Mouse (Mus musculus): Measurements from ENCODE around the gene Alg14. TPM values are rescaled to one million over a fixed set of nuclear protein-coding genes. Genes with fewer than 3 reads are reported as not detected.

The Alg14 gene
- polyA plus RNA-seq, 1 experiment: 12.3 TPM

DNA sequence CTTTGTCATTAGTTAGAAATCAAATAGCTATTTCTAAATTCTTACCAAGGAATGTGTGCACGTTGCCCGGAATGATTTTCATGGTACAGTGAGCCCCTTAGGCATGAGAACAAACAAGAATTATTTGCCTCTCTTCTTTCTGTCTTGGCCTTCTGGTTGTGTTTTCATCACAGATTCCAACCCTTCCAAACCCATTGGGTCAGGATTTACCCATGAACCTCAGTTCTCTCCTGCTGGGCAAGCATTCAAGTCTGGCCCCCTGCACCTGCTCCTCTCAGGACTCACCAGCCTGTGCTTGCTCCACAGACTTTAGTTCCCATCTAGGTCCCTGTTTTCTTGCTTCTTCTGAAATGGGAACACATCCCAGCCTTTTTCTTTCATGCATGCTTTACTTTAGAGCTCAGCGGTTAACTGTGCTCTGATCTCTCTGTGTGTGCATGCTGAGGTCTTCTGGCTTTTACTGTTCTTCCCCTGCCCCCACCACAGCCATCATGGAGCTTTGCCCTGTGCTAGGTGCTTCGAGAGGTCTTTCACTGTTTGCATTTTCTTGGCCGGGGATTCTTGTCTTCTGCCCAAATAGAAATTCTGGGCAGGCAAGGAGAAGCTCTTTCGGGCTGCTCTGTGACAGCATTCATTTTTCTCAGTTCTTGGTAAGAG, 44.8 kb downstream of the Alg14 start:
- H3K36me3 ChIP-seq (ENCODE audit: control insufficient read depth, insufficient read depth): no peaks in the 10 kb centered on the region
- H3K79me2 ChIP-seq (ENCODE audit: control insufficient read depth, insufficient read depth): no peaks in the 10 kb centered on the region
- H3K79me3 ChIP-seq (ENCODE audit: low read depth): no peaks in the 10 kb centered on the region
- no peak overlapping the region for H3K4me3 ChIP-seq (ENCODE audit: insufficient read depth, poor library complexity, severe bottlenecking)
- H3K27me3 ChIP-seq (ENCODE audit: control insufficient read depth, insufficient read depth, insufficient read length): no peaks in the 10 kb centered on the region
- no peak for TF ChIP-seq MYOD1 (IDR thresholded peaks at IDR 0.05; ENCODE audit: control insufficient read depth, insufficient read length, low read depth)
- TF ChIP-seq MYOG (IDR thresholded peaks at IDR 0.05; ENCODE audit: control insufficient read depth, extremely low read depth, insufficient read length): no peak
- TF ChIP-seq FOSL1 (IDR thresholded peaks at IDR 0.05; ENCODE audit: insufficient read depth, low read length, poor library complexity, severe bottlenecking): no peak
- TF ChIP-seq USF1 (IDR thresholded peaks at IDR 0.05; ENCODE audit: low read depth): no peak
- no peak for TF ChIP-seq CTCF (IDR thresholded peaks at IDR 0.05; ENCODE audit: control insufficient read depth, insufficient read depth, insufficient read length)
- no peak for TF ChIP-seq MAX (IDR thresholded peaks at IDR 0.05)
- no peak for TF ChIP-seq CEBPB (IDR thresholded peaks at IDR 0.05; ENCODE audit: low read depth)
- no peak overlapping the region for H3ac ChIP-seq (ENCODE audit: control insufficient read depth, insufficient read length, low read depth)

DNA sequence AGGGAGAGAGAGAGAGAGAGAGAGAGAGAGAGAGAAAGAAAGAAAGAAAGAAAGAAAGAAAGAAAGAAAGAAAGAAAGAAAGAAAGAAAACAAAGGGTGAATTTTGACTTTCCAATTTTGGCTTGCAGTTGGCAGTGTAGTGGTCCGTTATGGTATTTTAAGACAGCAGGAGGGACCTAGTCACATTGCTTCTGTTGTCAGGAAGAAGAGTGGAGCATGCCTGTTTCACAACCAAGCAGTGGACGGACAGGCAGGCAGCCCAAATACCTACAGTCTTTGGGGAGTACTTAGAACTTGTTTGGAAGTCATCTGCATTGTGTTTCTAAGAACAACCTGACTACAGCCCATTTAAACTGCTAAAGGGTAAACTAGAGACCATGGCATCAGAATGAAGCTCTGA, 47.1 kb downstream of the Alg14 start:
- Histone ChIP-seq H3K79me2 (ENCODE audit: control insufficient read depth, insufficient read depth) (no peaks in the 10 kb centered on the region), H3K79me3 (ENCODE audit: low read depth) (no peaks in the 10 kb centered on the region), H3K36me3 (ENCODE audit: control insufficient read depth, insufficient read depth) (no peaks in the 10 kb centered on the region), H3K4me3 (ENCODE audit: insufficient read depth, poor library complexity, severe bottlenecking) (no peak overlapping the region), H3K27me3 (ENCODE audit: control insufficient read depth, insufficient read depth, insufficient read length) (no peaks in the 10 kb centered on the region), H3ac (ENCODE audit: control insufficient read depth, insufficient read length, low read depth) (no peak overlapping the region)
- no peak for TF ChIP-seq MAX (IDR thresholded peaks at IDR 0.05)
- TF ChIP-seq MYOD1 (IDR thresholded peaks at IDR 0.05; ENCODE audit: control insufficient read depth, insufficient read length, low read depth): no peak
- no peak for TF ChIP-seq CEBPB (IDR thresholded peaks at IDR 0.05; ENCODE audit: low read depth)
- TF ChIP-seq USF1 (IDR thresholded peaks at IDR 0.05; ENCODE audit: low read depth): no peak
- TF ChIP-seq CTCF (IDR thresholded peaks at IDR 0.05; ENCODE audit: control insufficient read depth, insufficient read depth, insufficient read length): no peak
- TF ChIP-seq FOSL1 (IDR thresholded peaks at IDR 0.05; ENCODE audit: insufficient read depth, low read length, poor library complexity, severe bottlenecking): no peak
- TF ChIP-seq MYOG (IDR thresholded peaks at IDR 0.05; ENCODE audit: control insufficient read depth, extremely low read depth, insufficient read length): no peak

DNA sequence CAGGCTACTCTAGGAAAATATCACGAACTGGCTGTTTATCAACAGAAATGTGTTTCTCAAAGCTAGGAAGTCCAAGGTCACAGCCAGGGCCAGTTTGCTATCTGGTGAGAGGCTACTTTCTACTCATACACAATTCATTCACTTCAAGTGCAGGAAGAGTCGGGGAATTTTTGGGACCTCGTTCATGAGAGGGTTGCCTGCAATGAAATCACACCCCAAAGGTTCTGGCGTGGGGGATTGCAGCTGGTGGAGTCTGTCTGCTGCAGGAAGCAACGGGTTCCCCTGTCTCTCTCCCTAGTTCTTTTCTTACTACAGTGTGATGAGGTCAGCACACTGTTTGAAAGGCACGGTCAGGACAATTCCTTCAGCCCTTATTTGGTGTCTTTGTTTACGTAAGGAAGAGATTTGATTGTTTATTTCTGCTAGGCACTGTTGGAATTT, 48.8 kb downstream of the Alg14 start:
- no peaks in the 10 kb centered on the region for H3K36me3 ChIP-seq (ENCODE audit: control insufficient read depth, insufficient read depth)
- no peaks in the 10 kb centered on the region for H3K79me3 ChIP-seq (ENCODE audit: low read depth)
- H3ac ChIP-seq (ENCODE audit: control insufficient read depth, insufficient read length, low read depth): no peak overlapping the region
- H3K79me2 ChIP-seq (ENCODE audit: control insufficient read depth, insufficient read depth): no peaks in the 10 kb centered on the region
- no peaks in the 10 kb centered on the region for H3K27me3 ChIP-seq (ENCODE audit: control insufficient read depth, insufficient read depth, insufficient read length)
- no peak for TF ChIP-seq MYOD1 (IDR thresholded peaks at IDR 0.05; ENCODE audit: control insufficient read depth, insufficient read length, low read depth)
- TF ChIP-seq CTCF (IDR thresholded peaks at IDR 0.05; ENCODE audit: control insufficient read depth, insufficient read depth, insufficient read length): no peak
- no peak for TF ChIP-seq USF1 (IDR thresholded peaks at IDR 0.05; ENCODE audit: low read depth)
- no peak for TF ChIP-seq MYOG (IDR thresholded peaks at IDR 0.05; ENCODE audit: control insufficient read depth, extremely low read depth, insufficient read length)
- TF ChIP-seq MAX (IDR thresholded peaks at IDR 0.05): no peak
- TF ChIP-seq FOSL1 (IDR thresholded peaks at IDR 0.05; ENCODE audit: insufficient read depth, low read length, poor library complexity, severe bottlenecking): no peak
- no peak for TF ChIP-seq CEBPB (IDR thresholded peaks at IDR 0.05; ENCODE audit: low read depth)
- H3K4me3 ChIP-seq (ENCODE audit: insufficient read depth, poor library complexity, severe bottlenecking): no peak overlapping the region

DNA sequence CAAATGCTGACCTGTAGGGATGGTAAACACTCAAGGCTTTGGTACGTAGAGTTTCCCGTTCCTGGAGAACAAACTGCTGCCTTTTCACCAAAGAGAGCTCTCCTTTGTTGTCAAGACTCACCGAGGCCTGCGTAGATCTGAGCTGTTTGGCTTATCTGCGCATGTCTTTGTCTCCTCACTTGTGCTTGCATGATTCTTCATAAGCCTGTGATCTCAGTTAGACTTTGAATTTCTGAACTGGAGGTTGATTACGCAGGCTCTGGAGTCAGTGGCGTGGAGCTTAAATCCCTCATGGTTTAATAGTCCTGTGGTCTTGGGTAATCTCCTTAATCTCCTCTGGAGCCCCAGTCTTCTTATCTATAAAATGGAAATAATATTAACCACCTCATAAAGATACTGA, 51.7 kb downstream of the Alg14 start:
- Histone ChIP-seq H3K4me3 (ENCODE audit: insufficient read depth, poor library complexity, severe bottlenecking) (no peak overlapping the region), H3K79me2 (ENCODE audit: control insufficient read depth, insufficient read depth) (no peaks in the 10 kb centered on the region), H3ac (ENCODE audit: control insufficient read depth, insufficient read length, low read depth) (no peak overlapping the region), H3K27me3 (ENCODE audit: control insufficient read depth, insufficient read depth, insufficient read length) (no peaks in the 10 kb centered on the region), H3K79me3 (ENCODE audit: low read depth) (no peaks in the 10 kb centered on the region), H3K36me3 (ENCODE audit: control insufficient read depth, insufficient read depth) (no peaks in the 10 kb centered on the region)
- TF ChIP-seq CTCF (IDR thresholded peaks at IDR 0.05; ENCODE audit: control insufficient read depth, insufficient read depth, insufficient read length) (no peak), CEBPB (IDR thresholded peaks at IDR 0.05; ENCODE audit: low read depth) (no peak), MYOG (IDR thresholded peaks at IDR 0.05; ENCODE audit: control insufficient read depth, extremely low read depth, insufficient read length) (no peak), USF1 (IDR thresholded peaks at IDR 0.05; ENCODE audit: low read depth) (no peak), FOSL1 (IDR thresholded peaks at IDR 0.05; ENCODE audit: insufficient read depth, low read length, poor library complexity, severe bottlenecking) (no peak), MYOD1 (IDR thresholded peaks at IDR 0.05; ENCODE audit: control insufficient read depth, insufficient read length, low read depth) (no peak), MAX (IDR thresholded peaks at IDR 0.05) (no peak)

DNA sequence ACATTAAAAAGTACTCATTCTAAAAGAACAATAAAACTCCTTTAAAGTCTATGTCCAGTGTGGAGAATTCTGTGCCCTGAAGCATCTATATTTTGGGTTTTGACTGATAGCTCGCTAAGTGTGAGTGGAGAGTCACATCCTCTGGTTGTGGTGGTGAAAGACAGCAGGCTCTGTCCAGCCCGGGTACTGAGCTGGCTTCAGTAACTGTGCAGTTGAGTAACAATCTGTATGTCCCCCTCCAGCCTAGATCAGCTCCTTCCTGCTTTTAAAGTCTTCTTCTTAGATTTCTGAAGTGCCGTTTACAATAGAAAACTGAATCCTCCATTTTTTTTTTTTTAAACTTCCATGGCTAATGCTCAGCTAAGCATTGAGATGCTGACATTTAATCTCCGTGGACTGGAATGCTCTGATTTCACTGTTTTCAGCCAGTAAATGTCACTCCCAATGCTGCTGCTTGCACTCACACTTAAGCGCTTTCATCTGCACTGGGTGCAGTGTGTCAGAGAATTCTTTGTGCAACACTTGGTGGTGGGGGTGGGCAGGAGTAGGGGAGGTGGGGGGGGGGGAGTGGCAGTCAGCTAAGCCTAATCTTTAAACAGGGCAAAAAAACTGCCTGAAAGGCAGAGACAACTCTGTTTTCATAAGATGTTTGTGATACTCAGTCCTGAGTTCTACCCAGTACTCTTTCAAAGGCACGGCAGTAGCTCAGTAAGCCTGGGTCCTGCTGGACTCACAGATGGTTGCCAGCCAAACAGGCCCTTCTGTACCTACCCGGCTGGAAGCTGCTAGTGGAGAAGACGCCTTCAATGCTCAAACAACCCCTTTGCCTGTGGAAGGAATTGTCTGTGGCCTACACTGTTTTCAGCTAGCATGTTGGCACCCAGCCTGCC, 52.7 kb downstream of the Alg14 start:
- no peak overlapping the region for H3K4me3 ChIP-seq (ENCODE audit: insufficient read depth, poor library complexity, severe bottlenecking)
- TF ChIP-seq MYOD1 (IDR thresholded peaks at IDR 0.05; ENCODE audit: control insufficient read depth, insufficient read length, low read depth) (no peak), CTCF (IDR thresholded peaks at IDR 0.05; ENCODE audit: control insufficient read depth, insufficient read depth, insufficient read length) (no peak), FOSL1 (IDR thresholded peaks at IDR 0.05; ENCODE audit: insufficient read depth, low read length, poor library complexity, severe bottlenecking) (no peak), MYOG (IDR thresholded peaks at IDR 0.05; ENCODE audit: control insufficient read depth, extremely low read depth, insufficient read length) (no peak), CEBPB (IDR thresholded peaks at IDR 0.05; ENCODE audit: low read depth) (no peak)

More for the DNA sequence above, 52.7 kb downstream of the Alg14 start:
- Histone ChIP-seq H3K27me3 (ENCODE audit: control insufficient read depth, insufficient read depth, insufficient read length) (no peaks in the 10 kb centered on the region), H3ac (ENCODE audit: control insufficient read depth, insufficient read length, low read depth) (no peak overlapping the region), H3K79me2 (ENCODE audit: control insufficient read depth, insufficient read depth) (no peaks in the 10 kb centered on the region), H3K36me3 (ENCODE audit: control insufficient read depth, insufficient read depth) (no peaks in the 10 kb centered on the region), H3K79me3 (ENCODE audit: low read depth) (no peaks in the 10 kb centered on the region)

All from C2C12 (cell line).